Mouse (Mus musculus) MEL (cell line): ENCODE results near the gene Cdkl5.

Experiments used
- CTCF ChIP-seq, 3 experiments: IDR thresholded peaks in 2 of 3; conservative IDR thresholded peaks in 1 of 3; 2 replicates each; pipeline ENCODE4 v1.5.1; 2011 to 2012; ENCODE audit warnings: low read length in 3 of 3, low read depth in 2 of 3, mild to moderate bottlenecking in 2 of 3, improper control_type of control experiment in 1 of 3, inconsistent platforms in 1 of 3, mixed read lengths in 1 of 3, moderate library complexity in 1 of 3; ENCODE audit not compliant: control insufficient read depth in 1 of 3, insufficient read depth in 1 of 3, poor library complexity in 1 of 3, severe bottlenecking in 1 of 3
- POLR2A ChIP-seq, 2 experiments: IDR thresholded peaks; 2 replicates each; pipeline ENCODE4 v1.6.1; 2011 to 2012; ENCODE audit warnings: low read length in 2 of 2, mild to moderate bottlenecking in 2 of 2, control low read depth in 1 of 2, improper control_type of control experiment in 1 of 2, low read depth in 1 of 2, moderate library complexity in 1 of 2; ENCODE audit not compliant: control insufficient read depth in 1 of 2, insufficient read depth in 1 of 2, poor library complexity in 1 of 2
- ZNF384 ChIP-seq: IDR thresholded peaks from 2 replicates; pipeline ENCODE4 v1.6.1; 2012; ENCODE audit warnings: low read depth, mild to moderate bottlenecking, inconsistent platforms, low read length, improper control_type of control experiment

DNA sequence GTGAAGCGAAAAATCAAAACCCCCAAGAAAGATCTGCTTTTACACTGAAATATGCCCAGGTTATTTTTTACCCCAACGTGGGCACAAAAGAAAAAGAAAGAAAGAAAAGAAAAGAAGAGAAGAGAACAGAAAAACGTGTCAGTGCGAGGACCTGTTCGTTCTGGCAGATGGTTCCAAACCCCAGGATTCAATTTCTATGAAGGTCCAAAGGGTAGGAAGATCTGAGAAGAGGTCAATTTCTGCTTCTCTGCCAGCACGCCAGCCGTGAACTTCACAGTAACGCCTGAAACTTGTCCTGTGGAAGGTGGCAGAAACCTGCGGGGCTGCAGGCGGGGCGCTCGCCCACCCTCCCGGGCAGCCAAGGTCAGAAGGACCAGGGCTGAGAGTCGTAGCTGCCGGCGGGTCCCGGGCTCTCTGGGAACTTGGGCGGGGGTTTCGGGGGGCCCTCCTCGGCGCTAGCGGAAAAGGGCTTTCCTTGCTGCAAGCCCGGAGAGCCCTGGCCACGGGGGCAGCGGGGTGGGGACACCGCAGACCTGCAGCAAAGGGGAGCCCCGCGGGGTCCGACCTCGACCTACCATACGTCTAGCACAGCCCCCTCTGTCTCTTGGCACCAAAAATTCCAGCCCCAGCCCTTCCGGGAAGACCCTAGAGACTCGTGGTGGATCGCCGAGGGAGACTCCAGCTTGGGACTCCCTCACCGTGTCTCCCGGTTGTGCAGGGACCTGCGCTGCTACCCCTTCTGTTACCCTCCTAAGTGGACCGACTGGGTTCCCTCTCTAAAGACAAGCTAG, 560 bp downstream of the Cdkl5 start:
- no peak for TF ChIP-seq POLR2A (IDR thresholded peaks at IDR 0.05; ENCODE audit: control insufficient read depth in 1 of 2, insufficient read depth in 1 of 2, low read depth in 1 of 2, low read length in 2 of 2, poor library complexity in 1 of 2)
- TF ChIP-seq CTCF (IDR thresholded peaks at IDR 0.05 in 2 of 3, conservative IDR thresholded peaks at IDR 0.05 in 1 of 3; ENCODE audit: control insufficient read depth in 1 of 3, insufficient read depth in 1 of 3, low read depth in 2 of 3, low read length in 3 of 3, poor library complexity in 1 of 3, severe bottlenecking in 1 of 3) = no peak
- TF ChIP-seq ZNF384 = no peak
